Mouse (Mus musculus) midbrain, embryonic 10.5 days (tissue): Measurements from ENCODE around the gene Fjx1. TPM values are rescaled to one million over a fixed set of nuclear protein-coding genes. Genes with fewer than 3 reads are reported as not detected.

Experiments used
- DNase-seq: peaks from one replicate; pipeline ENCODE4 v3.0.0-alpha.2; 2017; ENCODE audit warnings: low spot score
- H3K27ac ChIP-seq: fragments of 300-500 bp; sonication (generic); replicated peaks from 2 replicates; pipeline ENCODE4 v1.5.1; 2016; ENCODE audit warnings: mild to moderate bottlenecking
- H3K27me3 ChIP-seq: fragments of 300-500 bp; sonication (generic); 2 replicates; pipeline ENCODE4 v1.6.1; 2016; ENCODE audit warnings: low read depth, mild to moderate bottlenecking; ENCODE audit not compliant: poor library complexity, severe bottlenecking
- H3K36me3 ChIP-seq: fragments of 300-500 bp; sonication (generic); 2 replicates; pipeline ENCODE4 v1.6.1; 2016; ENCODE audit warnings: mild to moderate bottlenecking, moderate library complexity
- H3K4me1 ChIP-seq: fragments of 300-500 bp; sonication (generic); 2 replicates; pipeline ENCODE4 v1.6.1; 2016
- H3K4me3 ChIP-seq: fragments of 300-500 bp; sonication (generic); 2 replicates; pipeline ENCODE4 v1.5.1; 2016; ENCODE audit warnings: mild to moderate bottlenecking, moderate library complexity
- H3K9me3 ChIP-seq: fragments of 300-500 bp; sonication (generic); replicated peaks from 2 replicates; pipeline ENCODE4 v1.6.1; 2016; ENCODE audit warnings: mild to moderate bottlenecking
- whole genome bisulfite sequencing: fragments of 180-500 bp; shearing (Covaris S2); methylation state at CpG from one replicate; pipeline ENCODE4 v1.1.7; 2016; 5-methylcytosine and 5-hydroxymethylcytosine counted together
- polyA plus RNA-seq: library from polyadenylated mRNA; unstranded; fragments of >200 nt; fragmentation: Nextera tagmentation; extraction: Ambion mirVana; gene quantifications from 2 replicates; pipeline ENCODE4 v1.2.1, GENCODE M21; 2016

Gene Fjx1
- 17.1 and 21.6 TPM in 2 replicates for polyA plus RNA-seq

- Histone ChIP-seq H3K4me1 (peaks cover 48% of the 10 kb centered on the region), H3K4me3 (peak within 1 kb of the TSS; percentile 88), H3K27ac (peak within 1 kb of the TSS; percentile 98), H3K27me3 (peaks cover 31% of the 10 kb centered on the region), H3K36me3 (peaks cover 17% of the 10 kb centered on the region), H3K9me3 (no peaks in the 10 kb centered on the region)
- WGBS = under 1% methylated on average over 47 of the region's 49 CpGs
- peak; percentile 91 for DNase-seq
Measured at GRCm38 (mm10) chr2:102451671-102452549, at the start of gene Fjx1. Gene Fjx1 (minus strand): TSS chr2:102452499.

GRCm38 (mm10) chr2:102500001-102500689 is 47.8 kb upstream of the Fjx1 start:
- H3K4me3 ChIP-seq = no peak overlapping the region
- no peaks in the 10 kb centered on the region for H3K27me3 ChIP-seq
- H3K36me3 ChIP-seq = no peaks in the 10 kb centered on the region
- H3K4me1 ChIP-seq = no peaks in the 10 kb centered on the region
- no peak for DNase-seq
- WGBS = 58% methylated on average over 4 of the region's 4 CpGs
- H3K27ac ChIP-seq = no peak overlapping the region
- no peaks in the 10 kb centered on the region for H3K9me3 ChIP-seq

- Histone ChIP-seq H3K27me3 (no peaks in the 10 kb centered on the region), H3K9me3 (0 out of 2 replicates have a peak, but pooled peaks cover 3% of the 10 kb centered on the region), H3K27ac (no peak overlapping the region), H3K36me3 (no peaks in the 10 kb centered on the region), H3K4me1 (no peaks in the 10 kb centered on the region), H3K4me3 (no peak overlapping the region)
- DNase-seq = no peak
- 78% methylated on average over 3 of the region's 3 CpGs for WGBS
Measured at GRCm38 (mm10) chr2:102480738-102481137, 28.4 kb upstream of the Fjx1 start.

- H3K4me1 ChIP-seq = no peaks in the 10 kb centered on the region
- H3K27ac ChIP-seq = no peak overlapping the region
- WGBS = 87% methylated on average over 2 of the region's 2 CpGs
- no peaks in the 10 kb centered on the region for H3K27me3 ChIP-seq
- no peak overlapping the region for H3K4me3 ChIP-seq
- no peak for DNase-seq
- no peaks in the 10 kb centered on the region for H3K36me3 ChIP-seq
- H3K9me3 ChIP-seq = no peaks in the 10 kb centered on the region
Measured at GRCm38 (mm10) chr2:102476101-102476500, 23.8 kb upstream of the Fjx1 start.

GRCm38 (mm10) chr2:102468645-102469044 is 16.3 kb upstream of the Fjx1 start:
- Histone ChIP-seq H3K4me1 (peaks cover 11% of the 10 kb centered on the region), H3K27me3 (no peaks in the 10 kb centered on the region), H3K9me3 (no peaks in the 10 kb centered on the region), H3K4me3 (no peak overlapping the region), H3K27ac (no peak overlapping the region), H3K36me3 (no peaks in the 10 kb centered on the region)
- 87% methylated on average over 3 of the region's 3 CpGs for WGBS
- no peak for DNase-seq

- Histone ChIP-seq H3K27me3 (no peaks in the 10 kb centered on the region), H3K9me3 (no peaks in the 10 kb centered on the region), H3K4me1 (peaks cover 13% of the 10 kb centered on the region), H3K27ac (peak overlapping the region; percentile 65), H3K4me3 (no peak overlapping the region), H3K36me3 (no peaks in the 10 kb centered on the region)
- DNase-seq = no peak
- WGBS = 99% methylated on average over 2 of the region's 2 CpGs
Measured at GRCm38 (mm10) chr2:102464342-102464732, 12.0 kb upstream of the Fjx1 start.

GRCm38 (mm10) chr2:102463587-102464341 is 11.5 kb upstream of the Fjx1 start:
- DNase-seq = peak; percentile 24

GRCm38 (mm10) chr2:102461491-102461890 is 9.2 kb upstream of the Fjx1 start:
- Histone ChIP-seq H3K9me3 (no peaks in the 10 kb centered on the region), H3K4me3 (no peak overlapping the region), H3K27me3 (0 out of 2 replicates have a peak, but pooled peaks cover 8% of the 10 kb centered on the region), H3K4me1 (peaks cover 13% of the 10 kb centered on the region), H3K27ac (no peak overlapping the region), H3K36me3 (no peaks in the 10 kb centered on the region)
- WGBS = 86% methylated on average over 1 of the region's 1 CpGs
- DNase-seq = no peak

More at GRCm38 (mm10) chr2:102463587-102464341, 11.5 kb upstream of the Fjx1 start:
- 73% methylated on average over 12 of the region's 12 CpGs for WGBS
- peaks cover 13% of the 10 kb centered on the region for H3K4me1 ChIP-seq
- no peaks in the 10 kb centered on the region for H3K9me3 ChIP-seq
- no peak overlapping the region for H3K4me3 ChIP-seq
- H3K27ac ChIP-seq = peak overlapping the region; percentile 65
- H3K36me3 ChIP-seq = no peaks in the 10 kb centered on the region
- no peaks in the 10 kb centered on the region for H3K27me3 ChIP-seq

- DNase-seq = no peak
- no peaks in the 10 kb centered on the region for H3K9me3 ChIP-seq
- H3K36me3 ChIP-seq = no peaks in the 10 kb centered on the region
- peaks cover 35% of the 10 kb centered on the region for H3K27me3 ChIP-seq
- no peak overlapping the region for H3K27ac ChIP-seq
- no peak overlapping the region for H3K4me3 ChIP-seq
- peaks cover 26% of the 10 kb centered on the region for H3K4me1 ChIP-seq
- WGBS = 82% methylated on average over 1 of the region's 1 CpGs
Measured at GRCm38 (mm10) chr2:102455126-102455525, 2.8 kb upstream of the Fjx1 start.

- no peak overlapping the region for H3K4me3 ChIP-seq
- 53% methylated on average over 3 of the region's 3 CpGs for WGBS
- no peaks in the 10 kb centered on the region for H3K9me3 ChIP-seq
- H3K27me3 ChIP-seq = peaks cover 35% of the 10 kb centered on the region
- no peak for DNase-seq
- no peak overlapping the region for H3K27ac ChIP-seq
- peaks cover 43% of the 10 kb centered on the region for H3K4me1 ChIP-seq
- H3K36me3 ChIP-seq = peaks cover 2% of the 10 kb centered on the region; the same call in 1 of the 2 replicates
Measured at GRCm38 (mm10) chr2:102453447-102453846, 1.1 kb upstream of the Fjx1 start.

- WGBS = under 1% methylated on average over 109 of the region's 109 CpGs
Measured at GRCm38 (mm10) chr2:102450761-102451670, 1.3 kb downstream of the Fjx1 start.

More at GRCm38 (mm10) chr2:102450761-102451670, 1.3 kb downstream of the Fjx1 start:
- Histone ChIP-seq H3K4me1 (peaks cover 48% of the 10 kb centered on the region), H3K36me3 (peaks cover 19% of the 10 kb centered on the region), H3K27ac (peak overlapping the region; percentile 98), H3K4me3 (peak overlapping the region; percentile 88), H3K9me3 (no peaks in the 10 kb centered on the region), H3K27me3 (peaks cover 26% of the 10 kb centered on the region)
- peak; percentile 73 for DNase-seq
